Mouse (Mus musculus) heart, adult 2 months (tissue): ENCODE measurements around the gene Ocm. TPM values are rescaled to one million over a fixed set of nuclear protein-coding genes. Genes with fewer than 3 reads are reported as not detected.

ENCODE experiments used
- DNase-seq, 2 experiments: peaks; one replicate each; pipeline ENCODE4 v3.0.0; 2021
- H3K27ac ChIP-seq: fragments of 200-600 bp; 2 replicates; pipeline ENCODE4 v1.8.1; 2022
- H3K27me3 ChIP-seq: fragments of 200-500 bp; 2 replicates; pipeline ENCODE4 v1.6.1; 2012; ENCODE audit warnings: mild to moderate bottlenecking, low read length, inconsistent platforms, mixed read lengths; ENCODE audit not compliant: control insufficient read depth, insufficient read depth
- H3K36me3 ChIP-seq: fragments of 200-500 bp; 2 replicates; pipeline ENCODE4 v1.6.1; 2012; ENCODE audit warnings: low read length, inconsistent platforms; ENCODE audit not compliant: control insufficient read depth, insufficient read depth
- H3K4me1 ChIP-seq: fragments of 200-500 bp; 2 replicates; pipeline ENCODE4 v1.6.1; 2011; ENCODE audit warnings: low read length; ENCODE audit not compliant: control insufficient read depth, insufficient read depth
- H3K4me3 ChIP-seq: fragments of 200-600 bp; 2 replicates; pipeline ENCODE4 v1.8.1; 2022
- H3K79me2 ChIP-seq: fragments of 200-500 bp; replicated peaks from 2 replicates; pipeline ENCODE4 v1.6.1; 2012; ENCODE audit warnings: mild to moderate bottlenecking, inconsistent platforms, low read length, moderate library complexity, mixed read lengths; ENCODE audit not compliant: control insufficient read depth, insufficient read depth
- H3K9ac ChIP-seq: fragments of 200-500 bp; 2 replicates; pipeline ENCODE4 v1.6.1; 2012; ENCODE audit warnings: low read depth, mild to moderate bottlenecking, control low read depth, inconsistent platforms, low read length, mixed read lengths
- CTCF ChIP-seq: fragments of 200-600 bp; IDR thresholded peaks from 2 replicates; pipeline ENCODE4 v1.8.1; 2022; ENCODE audit warnings: antibody characterized with exemption, mild to moderate bottlenecking, moderate library complexity
- EP300 ChIP-seq: fragments of 200-500 bp; IDR thresholded peaks from 2 replicates; pipeline ENCODE4 v1.6.1; 2011; ENCODE audit warnings: low read depth, low read length, control low read depth; ENCODE audit not compliant: insufficient read depth
- POLR2A ChIP-seq: fragments of 200-500 bp; IDR thresholded peaks from 2 replicates; pipeline ENCODE4 v1.6.1; 2011; ENCODE audit warnings: mild to moderate bottlenecking, low read depth, low read length, control low read depth; ENCODE audit not compliant: insufficient read depth
- WGBS: fragments of 180-500 bp; shearing (Covaris S2); methylation state at CpG from one replicate; pipeline ENCODE4 v1.1.7; 2018; 5-methylcytosine and 5-hydroxymethylcytosine counted together
- intact Hi-C: fragments of 180-260 bp; cut with DNase I; formaldehyde crosslinking; loops from one replicate; pipeline ENCODE4 v1.15.1; 2025
- polyA plus RNA-seq: library from polyadenylated mRNA; depleted of rRNA; stranded (reverse); fragments of >200 nt; gene quantifications from 2 replicates; pipeline ENCODE4 v1.2.3, GENCODE M21; 2012
- total RNA-seq, 2 experiments: library from RNA; stranded (reverse); gene quantifications; 2 replicates each; pipeline ENCODE4 v1.2.3; 2021

The Ocm gene
- total and polyA plus RNA-seq, 3 experiments = not detected

DNA sequence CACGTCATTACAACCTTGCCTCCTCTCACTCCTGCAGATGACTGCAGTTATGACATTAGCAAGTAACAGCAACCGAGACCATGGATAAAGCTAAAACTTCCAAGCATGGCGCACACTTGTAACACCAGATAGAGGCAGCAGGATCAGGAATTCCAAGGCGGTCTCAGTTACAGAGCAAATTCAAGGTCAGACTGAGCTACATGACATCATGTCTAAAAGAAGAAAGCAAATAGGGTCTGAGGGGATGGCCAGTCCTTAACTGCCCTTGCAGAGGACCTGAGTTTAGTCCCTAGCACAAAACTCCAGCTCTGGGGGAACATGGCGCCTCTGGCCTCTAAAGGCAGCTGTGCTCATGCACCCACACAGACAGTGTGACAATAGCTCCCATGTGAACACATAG is 32.6 kb downstream of the Ocm start:
- intact Hi-C loops = no loop called here
- TF ChIP-seq EP300 = no peak
- no peak for TF ChIP-seq POLR2A
- no peaks in the 10 kb centered on the region for H3K79me2 ChIP-seq
- H3K4me3 ChIP-seq = no peak overlapping the region
- no peak for DNase-seq
- H3K4me1 ChIP-seq = no peaks in the 10 kb centered on the region
- no peaks in the 10 kb centered on the region; the same call in 1 of the 2 replicates for H3K36me3 ChIP-seq
- H3K9ac ChIP-seq = no peak overlapping the region
- no peak overlapping the region for H3K27ac ChIP-seq
- WGBS = 81% methylated on average over 5 of the region's 5 CpGs
- no peaks in the 10 kb centered on the region for H3K27me3 ChIP-seq

DNA sequence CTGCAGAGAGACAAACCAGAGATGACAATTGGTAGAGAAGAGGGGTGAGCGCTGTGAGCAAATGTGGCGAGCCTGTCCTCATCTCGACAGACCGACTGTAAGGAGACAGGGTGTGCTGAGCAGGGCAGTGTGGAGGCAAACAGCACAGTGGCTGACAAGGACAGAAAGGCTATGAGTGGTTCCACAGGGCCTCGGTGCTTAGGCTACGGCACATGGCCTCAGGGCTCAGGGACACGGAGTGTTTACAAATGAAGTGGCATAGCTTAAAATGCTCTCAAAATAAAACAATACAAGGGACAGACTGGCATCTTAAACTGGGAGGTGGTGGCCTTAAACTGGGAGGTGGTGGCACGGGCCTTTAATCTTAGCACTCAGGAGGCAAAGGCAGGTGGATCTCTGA is 33.2 kb downstream of the Ocm start:
- DNase-seq = no peak
- H3K79me2 ChIP-seq = no peaks in the 10 kb centered on the region
- H3K4me3 ChIP-seq = no peak overlapping the region
- no peak overlapping the region for H3K27ac ChIP-seq
- intact Hi-C loops = no loop called here
- H3K4me1 ChIP-seq = no peaks in the 10 kb centered on the region
- no peaks in the 10 kb centered on the region; the same call in 1 of the 2 replicates for H3K36me3 ChIP-seq
- WGBS = 88% methylated on average over 8 of the region's 8 CpGs
- H3K27me3 ChIP-seq = no peaks in the 10 kb centered on the region
- H3K9ac ChIP-seq = no peak overlapping the region
- TF ChIP-seq POLR2A = no peak

DNA sequence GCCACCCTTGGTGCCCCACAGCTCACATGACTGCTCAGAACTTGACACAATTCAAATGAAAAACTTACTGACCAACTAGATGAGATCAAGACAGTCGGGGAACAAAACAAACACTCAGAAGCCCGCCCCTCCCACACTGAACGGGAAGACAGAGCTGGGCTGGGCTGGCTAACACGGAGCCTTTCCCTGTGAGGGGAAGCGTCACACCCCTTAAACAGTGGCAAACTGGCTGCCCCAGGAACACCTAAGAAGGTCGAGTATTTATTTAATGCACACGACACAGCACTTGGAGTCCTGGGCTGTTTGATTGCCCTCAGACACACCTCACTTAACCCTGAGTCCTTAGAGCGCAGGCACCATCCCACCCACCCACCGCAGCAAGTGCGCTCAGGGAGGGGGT is 33.8 kb downstream of the Ocm start:
- WGBS = 82% methylated on average over 10 of the region's 10 CpGs
- Histone ChIP-seq H3K36me3 (no peaks in the 10 kb centered on the region; the same call in 1 of the 2 replicates), H3K79me2 (no peaks in the 10 kb centered on the region), H3K27me3 (no peaks in the 10 kb centered on the region), H3K27ac (no peak overlapping the region), H3K4me3 (no peak overlapping the region), H3K9ac (no peak overlapping the region), H3K4me1 (no peaks in the 10 kb centered on the region)
- TF ChIP-seq CTCF (no peak), EP300 (no peak), POLR2A (no peak)
- no peak for DNase-seq
- intact Hi-C loops = no loop called here

GRCm38 (mm10) chr5:143990086-143990485 is 36.4 kb downstream of the Ocm start:
- H3K27ac ChIP-seq = no peak overlapping the region
- no peak overlapping the region for H3K4me3 ChIP-seq
- no peaks in the 10 kb centered on the region for H3K4me1 ChIP-seq
- no peaks in the 10 kb centered on the region; the same call in 1 of the 2 replicates for H3K36me3 ChIP-seq
- TF ChIP-seq CTCF (no peak), POLR2A (no peak), EP300 (no peak)
- 68% methylated on average over 11 of the region's 11 CpGs for WGBS
- no peak for DNase-seq
- H3K27me3 ChIP-seq = no peaks in the 10 kb centered on the region
- no peak overlapping the region for H3K9ac ChIP-seq
- no peaks in the 10 kb centered on the region for H3K79me2 ChIP-seq
- intact Hi-C loops = no loop called here

DNA sequence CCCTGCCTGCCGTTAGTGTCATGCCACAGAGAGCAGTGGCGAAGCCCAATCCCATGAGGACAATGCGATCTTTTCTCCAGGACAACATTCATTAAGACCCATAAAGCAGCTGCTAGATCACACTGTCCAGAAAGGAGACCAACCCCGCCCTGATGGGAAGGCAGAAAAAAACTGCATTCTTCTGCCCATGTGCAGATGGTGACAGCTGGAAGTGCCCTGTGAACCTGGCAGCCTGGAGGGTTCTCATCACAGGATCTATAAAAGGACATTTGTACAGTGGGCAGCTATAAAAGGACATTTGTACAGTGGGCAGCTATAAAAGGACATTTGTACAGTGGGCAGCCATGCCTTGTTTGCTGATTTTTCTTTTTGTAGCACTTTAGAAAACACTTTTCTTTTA is 37.4 kb downstream of the Ocm start:
- H3K36me3 ChIP-seq = no peaks in the 10 kb centered on the region; the same call in 1 of the 2 replicates
- no peaks in the 10 kb centered on the region for H3K27me3 ChIP-seq
- H3K4me3 ChIP-seq = no peak overlapping the region
- no peak for DNase-seq
- no peak overlapping the region for H3K9ac ChIP-seq
- no peaks in the 10 kb centered on the region for H3K79me2 ChIP-seq
- TF ChIP-seq POLR2A (no peak), CTCF (no peak), EP300 (no peak)
- H3K4me1 ChIP-seq = no peaks in the 10 kb centered on the region
- 85% methylated on average over 4 of the region's 4 CpGs for WGBS
- intact Hi-C loops = no loop called here
- H3K27ac ChIP-seq = no peak overlapping the region

DNA sequence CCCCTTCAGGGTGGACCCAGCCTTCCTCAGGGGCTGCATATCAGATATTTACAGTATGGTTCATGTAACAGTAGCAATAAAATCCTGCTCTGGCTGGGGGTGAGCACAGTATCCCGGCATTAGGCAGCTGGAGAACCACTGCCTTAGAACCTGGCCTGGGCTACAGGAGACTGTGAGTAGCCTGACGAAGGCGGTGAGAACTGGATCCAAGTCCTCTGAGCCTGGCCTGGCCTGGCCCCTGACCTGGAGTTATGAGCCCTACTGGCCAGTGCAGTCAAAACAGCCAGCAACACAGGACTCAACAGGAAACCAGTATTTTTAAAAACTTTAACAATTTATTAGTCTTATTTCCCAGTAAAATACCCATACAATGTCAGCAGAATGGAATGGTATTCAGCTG is 38.9 kb downstream of the Ocm start:
- H3K4me3 ChIP-seq = no peak overlapping the region
- no peaks in the 10 kb centered on the region for H3K4me1 ChIP-seq
- H3K27ac ChIP-seq = no peak overlapping the region
- intact Hi-C loops = no loop called here
- H3K9ac ChIP-seq = no peak overlapping the region
- no peak for TF ChIP-seq EP300
- TF ChIP-seq CTCF = no peak
- no peak for TF ChIP-seq POLR2A
- no peaks in the 10 kb centered on the region for H3K79me2 ChIP-seq
- no peaks in the 10 kb centered on the region for H3K36me3 ChIP-seq
- DNase-seq = no peak
- H3K27me3 ChIP-seq = no peaks in the 10 kb centered on the region
- WGBS = 93% methylated on average over 3 of the region's 3 CpGs

DNA sequence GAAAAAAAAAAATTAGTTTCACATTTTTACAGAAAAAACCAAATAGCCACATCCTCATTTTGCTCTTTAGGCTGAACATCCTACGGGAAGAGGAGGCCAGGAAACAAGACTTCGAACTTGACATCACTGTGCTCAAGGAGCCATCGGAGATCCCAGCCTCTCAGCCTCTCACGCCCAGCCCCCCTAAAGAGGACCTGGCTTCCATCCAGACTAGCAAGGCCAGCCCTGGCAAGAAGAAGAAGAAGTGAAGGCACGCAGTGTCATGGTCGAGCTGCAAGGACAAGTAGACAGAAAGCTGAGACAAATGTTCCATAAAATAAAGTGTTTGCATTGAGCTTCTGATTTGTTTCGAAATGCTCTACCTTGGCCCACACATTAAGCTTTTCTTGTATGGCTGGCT is 41.1 kb downstream of the Ocm start:
- TF ChIP-seq CTCF (no peak), EP300 (no peak), POLR2A (no peak)
- 68% methylated on average over 7 of the region's 7 CpGs for WGBS
- no peak overlapping the region for H3K27ac ChIP-seq
- H3K9ac ChIP-seq = no peak overlapping the region
- no peaks in the 10 kb centered on the region for H3K27me3 ChIP-seq
- H3K4me3 ChIP-seq = no peak overlapping the region
- H3K4me1 ChIP-seq = no peaks in the 10 kb centered on the region
- DNase-seq = no peak
- intact Hi-C loops = no loop called here
- H3K36me3 ChIP-seq = no peaks in the 10 kb centered on the region
- no peaks in the 10 kb centered on the region for H3K79me2 ChIP-seq
